Mouse (Mus musculus): ENCODE measurements around the gene Slc25a39. TPM values are rescaled to one million over a fixed set of nuclear protein-coding genes. Genes with fewer than 3 reads are reported as not detected.
A peak's percentile ranks its signal among the peaks of the same experiment; 100 is the strongest.

The Slc25a39 gene
- polyA plus RNA-seq, 2 experiments from 2014 or later, result 50.9 to 65.4 TPM

- ATAC-seq, result no peak
Measured at GRCm38 (mm10) chr11:102435754-102436470, 28.2 kb upstream of the Slc25a39 start.

DNA sequence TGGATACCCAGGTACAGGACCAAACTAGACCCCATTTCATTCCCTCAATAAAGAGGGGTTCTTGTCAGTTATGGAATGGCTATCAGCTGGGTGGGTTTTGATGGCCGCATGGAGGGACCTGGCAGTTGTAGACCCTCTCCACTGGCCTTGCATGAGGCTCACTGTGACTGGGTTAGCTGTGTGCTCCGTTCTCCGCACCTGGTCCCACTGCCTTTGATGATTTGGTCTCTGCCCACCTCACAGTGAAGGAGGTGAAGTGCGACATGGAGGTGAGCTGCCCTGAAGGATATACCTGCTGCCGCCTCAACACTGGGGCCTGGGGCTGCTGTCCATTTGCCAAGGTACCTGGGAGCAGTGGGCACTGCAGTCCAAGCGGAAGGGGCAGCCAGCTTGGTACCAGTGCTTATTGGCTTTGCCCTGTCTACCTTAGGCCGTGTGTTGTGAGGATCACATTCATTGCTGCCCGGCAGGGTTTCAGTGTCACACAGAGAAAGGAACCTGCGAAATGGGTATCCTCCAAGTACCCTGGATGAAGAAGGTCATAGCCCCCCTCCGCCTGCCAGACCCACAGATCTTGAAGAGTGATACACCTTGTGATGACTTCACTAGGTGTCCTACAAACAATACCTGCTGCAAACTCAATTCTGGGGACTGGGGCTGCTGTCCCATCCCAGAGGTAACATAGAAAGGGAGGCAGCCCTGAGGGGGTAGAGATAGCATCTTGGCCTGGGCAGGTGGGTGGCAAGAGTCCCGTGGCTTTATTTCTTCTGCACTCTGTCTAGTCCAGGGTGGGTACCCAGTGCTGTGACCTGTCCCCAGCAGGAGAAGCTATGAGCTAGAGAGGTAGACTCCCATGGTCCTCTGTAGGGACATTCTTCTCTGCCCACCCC, 27.3 kb upstream of the Slc25a39 start:
- no peak for ATAC-seq

GRCm38 (mm10) chr11:102434406-102434805, 26.7 kb upstream of the Slc25a39 start:
- ATAC-seq, result peak; percentile 38

GRCm38 (mm10) chr11:102433866-102434265, 26.1 kb upstream of the Slc25a39 start:
- ATAC-seq, result no peak

GRCm38 (mm10) chr11:102432896-102433295, 25.1 kb upstream of the Slc25a39 start:
- ATAC-seq, result no peak

- ATAC-seq, result peak; percentile 26
Measured at GRCm38 (mm10) chr11:102432115-102432843, 24.5 kb upstream of the Slc25a39 start.

GRCm38 (mm10) chr11:102431728-102432114, 24.0 kb upstream of the Slc25a39 start:
- ATAC-seq, result no peak

DNA sequence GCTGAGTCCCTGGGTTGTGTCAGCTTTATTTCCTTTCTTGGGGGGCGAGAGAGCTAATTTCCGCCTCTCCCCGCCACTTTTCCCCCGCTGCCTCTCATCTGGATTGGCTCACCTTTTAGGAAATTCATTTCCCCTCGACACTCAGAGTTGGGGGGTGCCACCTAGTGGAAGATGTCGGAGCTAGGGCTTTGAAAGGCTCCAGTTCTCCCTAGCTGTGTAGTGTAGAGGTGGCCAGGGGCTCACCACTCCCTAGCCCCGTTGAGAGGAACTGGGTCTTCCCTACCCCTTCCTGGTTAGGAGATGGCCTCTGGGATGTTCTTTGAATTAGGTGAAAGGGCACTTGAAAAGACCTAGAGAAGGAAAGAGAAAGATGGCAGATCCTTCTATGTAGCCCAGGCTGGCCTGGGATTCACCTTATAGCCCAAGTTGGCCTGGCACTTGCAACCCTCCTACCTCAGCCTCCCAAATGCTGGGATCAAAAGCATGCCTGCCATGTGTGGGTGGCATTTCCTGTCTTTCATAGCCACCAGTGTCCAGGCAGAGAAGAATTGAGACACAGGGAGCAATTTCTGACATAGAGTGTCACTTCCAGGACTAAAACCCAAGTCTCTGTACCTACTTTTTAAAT, 23.4 kb upstream of the Slc25a39 start:
- peak; percentile 45 for ATAC-seq

- ATAC-seq, result peak; percentile 71
Measured at GRCm38 (mm10) chr11:102430121-102431017, 22.6 kb upstream of the Slc25a39 start, which contains the start of gene Grn. Grn (plus strand) TSS chr11:102430315.

GRCm38 (mm10) chr11:102429551-102429950, 21.8 kb upstream of the Slc25a39 start:
- ATAC-seq, result no peak

DNA sequence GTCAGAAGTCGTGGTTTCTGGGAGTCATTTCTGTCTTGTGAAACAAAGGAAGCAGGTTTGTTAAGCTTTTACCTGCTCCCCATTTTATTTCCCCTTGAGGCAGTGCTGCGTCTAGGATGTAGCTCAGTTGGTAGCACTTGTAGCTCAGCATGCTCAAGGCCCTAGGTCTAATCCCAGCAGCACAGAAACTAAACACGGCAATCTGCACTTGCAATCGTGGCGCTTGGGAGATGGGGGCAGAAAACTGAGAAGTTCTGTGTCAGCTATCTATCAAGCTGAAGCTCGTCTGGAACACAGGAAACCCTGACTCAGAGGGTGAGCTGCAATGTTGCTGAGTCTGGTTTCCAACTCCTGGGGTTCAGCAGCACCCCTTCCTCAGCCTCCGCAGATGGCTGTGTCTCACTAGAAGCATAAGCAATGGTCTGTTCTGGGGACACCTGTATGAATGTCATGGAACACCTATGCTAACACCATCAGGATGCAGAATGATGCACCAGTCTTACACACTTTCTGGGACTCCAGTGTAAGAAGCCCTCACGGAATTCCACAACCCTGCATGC, 21.3 kb upstream of the Slc25a39 start:
- no peak for ATAC-seq

DNA sequence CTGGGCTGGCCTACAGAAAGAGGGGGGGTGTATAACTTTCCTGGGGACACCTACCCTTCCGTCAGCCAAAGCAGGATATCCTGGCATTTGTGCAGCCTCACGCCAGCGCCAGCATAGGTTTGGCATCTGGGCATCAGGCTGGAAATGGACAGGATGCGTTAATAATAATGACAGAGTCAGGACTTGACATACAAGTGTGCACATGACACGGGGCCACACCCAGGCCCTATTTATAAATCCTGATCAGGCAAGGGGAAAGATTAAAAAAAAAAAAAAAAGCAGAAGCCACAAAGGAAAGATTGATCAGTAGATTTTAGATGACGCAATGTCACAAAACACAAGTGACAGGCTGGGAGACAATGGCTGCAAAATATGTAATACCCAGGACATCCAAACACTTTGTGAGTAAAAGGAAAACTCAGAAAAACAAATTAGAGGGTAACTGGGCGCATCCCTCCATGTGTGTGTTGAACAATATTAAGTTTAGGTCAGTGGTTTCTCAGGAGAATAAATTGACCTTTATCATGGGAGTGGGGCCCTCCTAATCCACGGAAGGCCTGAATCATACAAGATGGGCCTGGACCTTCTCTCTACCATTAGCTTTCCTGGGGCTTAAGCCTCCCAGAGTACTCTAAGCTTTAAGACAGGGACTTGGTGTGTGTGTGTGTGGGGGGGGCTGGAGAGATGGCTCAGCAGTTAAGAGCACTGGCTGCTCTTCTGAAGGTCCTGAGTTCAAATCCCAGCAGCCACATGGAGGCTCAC, 18.0 kb upstream of the Slc25a39 start:
- ATAC-seq, result no peak

GRCm38 (mm10) chr11:102424666-102425065, 16.9 kb upstream of the Slc25a39 start:
- ATAC-seq, result no peak

DNA sequence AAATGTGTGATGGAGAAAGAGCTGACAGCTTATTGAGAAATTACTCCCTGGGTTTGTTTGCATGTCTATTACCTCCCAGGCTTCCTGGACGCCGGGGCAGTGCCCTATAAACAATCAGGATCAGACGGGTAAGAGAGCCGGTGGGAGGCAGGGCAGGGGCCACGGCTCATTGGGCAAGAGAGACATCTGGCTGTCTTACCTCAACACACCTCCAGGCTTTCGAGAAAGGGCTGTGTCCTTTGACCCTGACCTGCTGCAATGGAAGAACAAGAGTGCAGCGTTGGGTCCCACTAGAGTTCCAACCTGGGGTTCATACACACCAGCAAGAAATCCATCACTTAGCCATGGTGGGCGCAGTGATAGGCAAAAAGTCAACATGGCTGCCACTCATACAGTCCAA, 13.8 kb upstream of the Slc25a39 start:
- no peak for ATAC-seq

DNA sequence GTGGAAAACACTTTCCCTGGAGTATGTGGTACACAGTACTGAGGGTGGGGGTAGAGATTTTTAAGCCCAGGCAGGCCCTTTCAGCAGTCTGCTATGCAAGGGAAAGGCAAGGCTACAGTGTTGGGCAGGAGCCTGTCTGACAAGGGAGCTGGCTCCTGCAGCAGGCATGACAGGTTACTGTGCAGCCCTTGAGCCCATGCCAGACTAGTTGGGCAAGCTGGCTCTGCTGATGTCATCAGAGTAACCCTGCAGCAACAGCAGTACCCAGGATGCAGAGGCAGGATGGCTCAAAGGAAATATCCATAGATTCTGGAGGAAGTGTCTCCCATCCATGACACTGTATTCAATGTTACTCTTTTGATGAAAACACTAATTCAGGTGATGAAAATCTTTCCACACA, 11.1 kb upstream of the Slc25a39 start:
- ATAC-seq, result no peak

DNA sequence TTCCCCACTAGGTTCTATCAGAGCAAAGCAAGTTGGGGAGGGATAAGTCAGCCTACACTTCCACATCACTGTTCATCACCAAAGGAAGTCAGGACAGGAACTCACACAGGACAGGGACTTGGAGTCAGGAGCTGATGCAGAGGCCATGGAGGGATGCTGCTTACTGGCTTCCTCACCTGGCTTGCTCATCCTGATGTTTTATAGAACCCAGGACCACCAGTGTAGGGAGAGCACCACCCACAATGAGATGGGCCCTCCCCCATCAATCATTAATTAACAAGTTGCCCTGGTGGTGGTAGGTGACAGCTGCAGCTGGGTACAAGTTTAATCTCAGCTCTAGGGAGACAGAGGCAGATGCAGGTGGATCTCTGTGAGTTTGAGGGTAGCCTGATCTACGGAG, 9.4 kb upstream of the Slc25a39 start:
- no peak for ATAC-seq

- no peak for ATAC-seq
Measured at GRCm38 (mm10) chr11:102415034-102415802, 7.5 kb upstream of the Slc25a39 start.

DNA sequence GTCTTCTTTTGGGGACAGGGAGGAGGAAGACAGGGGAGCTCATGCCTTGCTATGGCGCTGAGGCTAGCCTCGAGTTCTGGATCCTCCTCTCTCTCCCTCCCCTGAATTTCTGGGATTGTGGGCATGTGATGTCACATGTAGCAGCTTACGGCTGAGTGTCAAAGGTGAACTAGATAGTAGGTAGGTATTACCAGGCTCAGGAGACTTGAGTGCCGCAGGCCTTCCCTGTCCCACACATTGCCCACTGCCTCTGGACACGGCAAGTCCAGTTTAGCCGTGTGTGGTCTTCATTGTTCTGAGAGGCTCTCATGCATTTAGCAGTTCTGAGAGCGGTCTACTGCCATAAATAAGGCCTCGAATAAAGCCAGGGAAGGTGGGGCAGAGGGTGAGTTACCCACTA, 5.3 kb upstream of the Slc25a39 start:
- ATAC-seq, result no peak

- ATAC-seq, result no peak
Measured at GRCm38 (mm10) chr11:102411704-102412103, 4.0 kb upstream of the Slc25a39 start.

DNA sequence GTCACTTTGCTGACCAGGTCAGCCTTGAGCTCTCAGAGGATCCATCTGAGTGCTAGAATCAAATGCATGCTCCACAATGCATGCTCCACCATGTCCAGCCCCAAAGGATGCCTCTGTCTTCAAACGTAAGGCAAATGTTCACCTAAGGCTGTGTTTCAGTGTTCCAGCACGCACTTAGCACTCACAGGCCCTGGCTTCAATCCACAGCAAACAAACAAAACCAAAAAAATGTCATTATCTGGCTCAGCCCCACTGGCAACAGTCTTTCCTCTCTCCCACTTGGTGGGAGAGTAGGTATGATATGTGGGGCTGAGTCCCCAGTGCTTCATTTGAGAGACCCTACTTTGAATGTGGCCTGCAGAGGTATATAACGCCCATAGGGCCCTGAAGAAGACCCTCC, 3.3 kb upstream of the Slc25a39 start:
- ATAC-seq, result no peak

Data from activated CD4-positive, CD25-positive, alpha-beta regulatory T cell, adult 4 months (primary cell).